Mouse (Mus musculus) liver, embryonic 13.5 days (tissue): ENCODE data around the gene Ppp1r12c. TPM values are rescaled to one million over a fixed set of nuclear protein-coding genes. Genes with fewer than 3 reads are reported as not detected.

Source experiments
- ATAC-seq: fragments of 200-750 bp; cut with Nextera tagmentation; 2 replicates; pipeline ENCODE4 v1.8.0; 2017; ENCODE audit warnings: low read depth, mild to moderate bottlenecking, moderate number of reproducible peaks, moderate library complexity
- DNase-seq: peaks from one replicate; pipeline ENCODE4 v3.0.0; 2022
- H3K27ac ChIP-seq: fragments of 300-500 bp; sonication (generic); 2 replicates; pipeline ENCODE4 v1.5.1; 2015; ENCODE audit warnings: moderate library complexity, mild to moderate bottlenecking, inconsistent platforms
- H3K27me3 ChIP-seq: fragments of 300-500 bp; sonication (generic); 2 replicates; pipeline ENCODE4 v1.6.1; 2015; ENCODE audit warnings: mild to moderate bottlenecking, inconsistent platforms
- H3K36me3 ChIP-seq: fragments of 300-500 bp; sonication (generic); 2 replicates; pipeline ENCODE4 v1.6.1; 2015; ENCODE audit warnings: mild to moderate bottlenecking, inconsistent platforms
- H3K4me1 ChIP-seq: fragments of 300-500 bp; sonication (generic); replicated peaks from 2 replicates; pipeline ENCODE4 v1.6.1; 2015; ENCODE audit warnings: inconsistent platforms
- H3K4me2 ChIP-seq: fragments of 300-500 bp; sonication (generic); 2 replicates; pipeline ENCODE4 v1.6.1; 2015; ENCODE audit warnings: inconsistent platforms, mild to moderate bottlenecking, moderate library complexity
- H3K4me3 ChIP-seq: fragments of 300-500 bp; sonication (generic); replicated peaks from 2 replicates; pipeline ENCODE4 v1.5.1; 2015; ENCODE audit warnings: mild to moderate bottlenecking, inconsistent platforms
- H3K9ac ChIP-seq: fragments of 300-500 bp; sonication (generic); 2 replicates; pipeline ENCODE4 v1.6.1; 2015; ENCODE audit warnings: mild to moderate bottlenecking, inconsistent platforms
- H3K9me3 ChIP-seq: fragments of 300-500 bp; sonication (generic); replicated peaks from 2 replicates; pipeline ENCODE4 v1.6.1; 2016; ENCODE audit warnings: inconsistent platforms
- WGBS: fragments of 180-500 bp; shearing (Covaris S2); methylation state at CpG from one replicate; pipeline ENCODE4 v1.1.7; 2015; ENCODE audit not compliant: insufficient replicate concordance; 5-methylcytosine and 5-hydroxymethylcytosine counted together
- polyA plus RNA-seq: library from polyadenylated mRNA; unstranded; fragments of >200 nt; fragmentation: Nextera tagmentation; extraction: Ambion mirVana; gene quantifications from 2 replicates; pipeline ENCODE4 v1.2.1, GENCODE M21; 2015

Gene Ppp1r12c
- polyA plus RNA-seq, 1 experiment from 2014 or later = 18.8 TPM

DNA sequence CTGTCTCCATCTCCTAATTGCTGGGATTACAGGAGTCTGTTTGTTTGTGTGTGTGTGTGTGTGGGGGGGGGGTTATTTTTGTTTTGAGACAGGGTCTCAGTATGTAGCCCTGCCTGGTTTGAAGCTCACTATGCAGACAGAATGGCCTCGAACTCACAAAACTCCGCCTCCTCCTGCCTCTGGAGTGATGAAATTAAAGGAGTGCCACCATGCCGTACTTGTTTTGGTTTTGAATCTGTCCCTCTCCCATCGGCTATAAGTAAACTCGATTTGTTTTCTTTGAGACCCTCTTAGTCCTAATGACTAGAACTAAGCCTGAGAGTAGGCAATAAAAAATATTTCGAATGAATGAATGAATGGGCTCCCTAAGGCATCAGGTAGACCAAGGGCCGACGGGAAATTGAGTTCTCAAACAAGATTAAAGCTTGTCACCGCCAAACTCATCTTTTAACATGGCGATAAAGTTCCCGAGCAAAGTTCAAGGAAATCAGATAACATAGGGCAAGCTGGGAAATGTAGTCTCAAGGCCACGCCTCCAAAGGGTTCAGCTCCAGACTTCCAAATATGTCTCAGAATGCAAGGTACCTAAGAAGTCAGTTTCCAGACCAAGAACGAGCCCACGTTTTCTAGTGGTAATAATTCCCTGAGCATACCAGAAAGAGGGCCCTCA, 1.1 kb upstream of the Ppp1r12c start:
- peaks cover 12% of the 10 kb centered on the region; the same call in 1 of the 2 replicates for H3K36me3 ChIP-seq
- WGBS = 7% methylated on average over 14 of the region's 14 CpGs
- no peaks in the 10 kb centered on the region for H3K27me3 ChIP-seq
- peak overlapping the region; percentile 90 for H3K27ac ChIP-seq
- no peaks in the 10 kb centered on the region for H3K9me3 ChIP-seq
- H3K9ac ChIP-seq = peak overlapping the region; percentile 98
- H3K4me1 ChIP-seq = peaks cover 70% of the 10 kb centered on the region
- H3K4me2 ChIP-seq = peak overlapping the region; percentile 87
- H3K4me3 ChIP-seq = peak overlapping the region; percentile 95
- ATAC-seq = no peak
- peak; percentile 56 for DNase-seq

DNA sequence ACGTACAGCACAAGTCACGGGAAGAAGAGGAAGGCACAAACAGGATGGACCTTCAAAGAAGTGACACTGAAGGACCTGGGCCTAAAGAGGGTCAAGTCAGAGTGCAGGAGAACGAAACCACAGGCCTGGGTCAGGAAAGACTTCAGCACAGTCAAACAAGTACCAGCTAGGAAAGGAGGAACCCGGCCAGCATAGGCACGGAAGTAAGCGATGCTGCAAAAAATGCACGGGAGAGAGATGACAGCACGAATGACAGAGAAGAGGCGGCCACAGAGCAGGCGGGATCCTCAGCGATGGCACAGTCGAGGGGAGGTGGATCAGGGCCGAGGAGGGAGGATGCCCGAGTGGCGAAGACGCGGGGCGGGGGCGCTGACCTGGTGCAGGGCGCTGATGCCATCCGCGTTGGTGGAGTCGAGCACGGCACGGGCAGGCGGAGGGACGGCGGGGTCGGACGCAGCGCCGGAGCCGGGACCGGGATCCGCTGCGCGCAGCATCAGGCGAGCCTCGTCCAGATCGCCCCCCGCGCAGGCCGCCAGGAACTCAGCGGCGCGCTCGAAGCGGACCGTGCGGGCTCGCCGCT, 498 bp downstream of the Ppp1r12c start:
- H3K4me3 ChIP-seq = peak overlapping the region; percentile 95
- peak overlapping the region; percentile 98 for H3K9ac ChIP-seq
- DNase-seq (peak; percentile 46), ATAC-seq (peak; percentile 59)
- H3K27me3 ChIP-seq = no peaks in the 10 kb centered on the region
- H3K9me3 ChIP-seq = no peaks in the 10 kb centered on the region
- under 1% methylated on average over 41 of the region's 52 CpGs for WGBS
- H3K4me1 ChIP-seq = peaks cover 74% of the 10 kb centered on the region
- H3K36me3 ChIP-seq = peaks cover 28% of the 10 kb centered on the region
- H3K27ac ChIP-seq = peak overlapping the region; percentile 90
- H3K4me2 ChIP-seq = peak overlapping the region; percentile 87

GRCm38 (mm10) chr7:4499034-4499433, 2.4 kb downstream of the Ppp1r12c start:
- H3K4me2 ChIP-seq = peak overlapping the region; percentile 87
- no peak for DNase-seq
- H3K4me1 ChIP-seq = peaks cover 75% of the 10 kb centered on the region
- no peak for ATAC-seq
- peak overlapping the region; percentile 24 for H3K4me3 ChIP-seq
- WGBS = 89% methylated on average over 4 of the region's 4 CpGs
- no peaks in the 10 kb centered on the region for H3K27me3 ChIP-seq
- H3K27ac ChIP-seq = peak overlapping the region; percentile 23; the same call in 1 of the 2 replicates
- H3K36me3 ChIP-seq = peaks cover 46% of the 10 kb centered on the region
- no peaks in the 10 kb centered on the region for H3K9me3 ChIP-seq
- peak overlapping the region; percentile 98 for H3K9ac ChIP-seq

GRCm38 (mm10) chr7:4498251-4498650, 3.2 kb downstream of the Ppp1r12c start:
- 0 out of 2 replicates have a peak overlapping the region, but pooled peaks have one; percentile 87 for H3K4me2 ChIP-seq
- DNase-seq (no peak), ATAC-seq (no peak)
- H3K4me1 ChIP-seq = peaks cover 77% of the 10 kb centered on the region
- no peak overlapping the region for H3K4me3 ChIP-seq
- no peaks in the 10 kb centered on the region for H3K27me3 ChIP-seq
- no peak overlapping the region for H3K27ac ChIP-seq
- peaks cover 53% of the 10 kb centered on the region for H3K36me3 ChIP-seq
- no peak overlapping the region for H3K9ac ChIP-seq
- H3K9me3 ChIP-seq = no peaks in the 10 kb centered on the region
- 44% methylated on average over 9 of the region's 9 CpGs for WGBS

DNA sequence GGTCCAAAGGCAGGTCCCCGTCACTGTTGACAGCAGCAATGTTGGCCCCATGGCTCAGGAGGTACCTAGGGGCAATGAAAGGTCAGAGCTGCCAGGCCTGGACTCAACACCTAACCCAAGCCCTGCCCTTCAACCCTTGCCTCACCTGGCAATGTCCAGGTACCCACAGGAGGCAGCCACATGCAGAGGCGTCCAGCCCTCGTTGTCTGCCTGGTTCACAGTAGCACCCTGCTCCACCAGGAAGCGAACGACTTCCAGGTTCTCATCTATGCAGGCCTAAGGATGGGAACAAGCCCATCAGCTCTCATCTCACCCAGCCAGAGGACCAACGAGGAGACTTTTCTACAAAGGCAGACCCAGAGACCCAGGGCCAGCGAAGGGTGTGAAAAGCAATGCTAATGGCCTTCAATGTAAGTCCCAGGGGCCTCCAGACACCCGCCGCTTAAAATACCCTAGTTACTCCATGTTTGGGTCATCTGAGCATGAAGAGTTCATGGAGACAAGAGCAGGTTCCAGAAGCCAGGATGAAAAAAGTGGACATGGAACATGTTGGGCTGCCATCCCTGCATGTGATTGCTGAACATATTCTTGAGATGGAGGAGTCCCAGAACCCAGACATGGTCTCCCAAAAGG, 4.1 kb downstream of the Ppp1r12c start:
- H3K9me3 ChIP-seq = no peaks in the 10 kb centered on the region
- ATAC-seq = no peak
- DNase-seq = no peak
- no peaks in the 10 kb centered on the region for H3K27me3 ChIP-seq
- no peak overlapping the region for H3K4me2 ChIP-seq
- H3K9ac ChIP-seq = no peak overlapping the region
- H3K4me3 ChIP-seq = no peak overlapping the region
- 86% methylated on average over 9 of the region's 9 CpGs for WGBS
- peaks cover 77% of the 10 kb centered on the region for H3K4me1 ChIP-seq
- H3K36me3 ChIP-seq = peaks cover 62% of the 10 kb centered on the region
- H3K27ac ChIP-seq = no peak overlapping the region

DNA sequence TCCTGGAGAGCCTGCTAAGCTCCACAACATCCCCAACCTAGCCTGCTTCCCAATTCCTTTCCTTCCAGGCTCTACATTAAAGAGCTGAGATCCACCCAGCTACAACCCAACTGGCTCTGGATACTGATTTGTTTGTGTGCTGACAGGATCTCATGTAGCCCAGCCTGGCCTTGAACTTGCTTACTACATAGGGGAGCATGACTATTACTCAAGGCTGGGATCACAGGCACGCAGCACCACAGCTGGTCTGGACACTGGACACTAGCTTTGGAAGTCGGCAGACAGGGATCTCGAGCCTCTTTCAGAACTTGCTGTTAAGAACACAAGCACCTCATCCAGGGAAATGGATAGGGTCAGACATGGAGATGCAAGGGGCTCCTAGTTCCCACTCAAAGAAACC, 5.0 kb downstream of the Ppp1r12c start:
- 79% methylated on average over 3 of the region's 3 CpGs for WGBS
- peaks cover 70% of the 10 kb centered on the region for H3K36me3 ChIP-seq

GRCm38 (mm10) chr7:4493991-4494390, 7.5 kb downstream of the Ppp1r12c start:
- Histone ChIP-seq H3K27ac (peak overlapping the region; percentile 25), H3K4me2 (peak overlapping the region; percentile 3; the same call in 1 of the 2 replicates), H3K27me3 (no peaks in the 10 kb centered on the region), H3K9me3 (no peaks in the 10 kb centered on the region), H3K9ac (no peak overlapping the region), H3K36me3 (peaks cover 87% of the 10 kb centered on the region), H3K4me3 (no peak overlapping the region), H3K4me1 (peaks cover 79% of the 10 kb centered on the region)
- ATAC-seq (peak; percentile 60), DNase-seq (no peak)
- WGBS = 25% methylated on average over 1 of the region's 1 CpGs

More for the DNA sequence above, 5.0 kb downstream of the Ppp1r12c start:
- Histone ChIP-seq H3K4me1 (peaks cover 85% of the 10 kb centered on the region), H3K27ac (no peak overlapping the region), H3K9me3 (no peaks in the 10 kb centered on the region), H3K9ac (no peak overlapping the region), H3K27me3 (no peaks in the 10 kb centered on the region), H3K4me2 (no peak overlapping the region), H3K4me3 (no peak overlapping the region)
- DNase-seq = no peak
- ATAC-seq = no peak

GRCm38 (mm10) chr7:4492284-4493224, 8.9 kb downstream of the Ppp1r12c start:
- 63% methylated on average over 13 of the region's 13 CpGs for WGBS
- Histone ChIP-seq H3K36me3 (peaks cover 92% of the 10 kb centered on the region), H3K9ac (no peak overlapping the region), H3K4me1 (peaks cover 64% of the 10 kb centered on the region), H3K9me3 (no peaks in the 10 kb centered on the region), H3K27ac (no peak overlapping the region), H3K4me2 (no peak overlapping the region), H3K4me3 (no peak overlapping the region), H3K27me3 (no peaks in the 10 kb centered on the region)
- DNase-seq (no peak), ATAC-seq (peak; percentile 38; the same call in 1 of the 2 replicates)

DNA sequence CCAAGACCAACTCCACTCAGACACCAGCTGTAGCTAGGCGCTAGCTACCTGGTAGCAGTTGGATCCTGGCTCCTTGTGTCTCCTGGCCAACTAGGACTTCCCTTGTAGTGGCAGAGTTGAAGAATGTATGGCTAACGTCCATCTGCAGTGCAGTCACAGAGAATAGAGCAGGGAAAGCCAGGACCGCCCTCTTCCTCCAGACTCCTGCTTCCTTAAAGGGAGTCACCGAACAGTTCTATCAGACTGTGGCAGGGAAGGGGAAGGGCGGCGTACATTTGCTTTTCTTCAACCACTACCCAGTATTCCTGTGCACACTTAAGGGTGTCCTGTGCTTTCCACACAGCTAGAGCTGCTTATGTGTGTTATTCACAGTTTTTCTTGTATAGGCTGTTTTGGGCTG, 10.2 kb downstream of the Ppp1r12c start:
- Histone ChIP-seq H3K4me2 (no peak overlapping the region), H3K4me3 (no peak overlapping the region), H3K27me3 (no peaks in the 10 kb centered on the region), H3K9ac (no peak overlapping the region), H3K4me1 (peaks cover 58% of the 10 kb centered on the region), H3K36me3 (peaks cover 91% of the 10 kb centered on the region), H3K9me3 (no peaks in the 10 kb centered on the region), H3K27ac (0 out of 2 replicates have a peak overlapping the region, but pooled peaks have one; percentile 47)
- 45% methylated on average over 6 of the region's 6 CpGs for WGBS
- ATAC-seq (0 out of 2 replicates have a peak, but pooled peaks have one; percentile 16), DNase-seq (no peak)

GRCm38 (mm10) chr7:4482281-4482680, 19.2 kb downstream of the Ppp1r12c start:
- Histone ChIP-seq H3K27ac (no peak overlapping the region), H3K36me3 (peaks cover 65% of the 10 kb centered on the region), H3K4me2 (no peak overlapping the region), H3K9me3 (no peaks in the 10 kb centered on the region), H3K27me3 (peaks cover 23% of the 10 kb centered on the region), H3K9ac (no peak overlapping the region), H3K4me1 (peaks cover 18% of the 10 kb centered on the region; the same call in 1 of the 2 replicates), H3K4me3 (no peak overlapping the region)
- DNase-seq (no peak), ATAC-seq (no peak)
- 84% methylated on average over 12 of the region's 12 CpGs for WGBS
